Mouse (Mus musculus): ENCODE results near the gene Dcdc2b.

The Dcdc2b gene

DNA sequence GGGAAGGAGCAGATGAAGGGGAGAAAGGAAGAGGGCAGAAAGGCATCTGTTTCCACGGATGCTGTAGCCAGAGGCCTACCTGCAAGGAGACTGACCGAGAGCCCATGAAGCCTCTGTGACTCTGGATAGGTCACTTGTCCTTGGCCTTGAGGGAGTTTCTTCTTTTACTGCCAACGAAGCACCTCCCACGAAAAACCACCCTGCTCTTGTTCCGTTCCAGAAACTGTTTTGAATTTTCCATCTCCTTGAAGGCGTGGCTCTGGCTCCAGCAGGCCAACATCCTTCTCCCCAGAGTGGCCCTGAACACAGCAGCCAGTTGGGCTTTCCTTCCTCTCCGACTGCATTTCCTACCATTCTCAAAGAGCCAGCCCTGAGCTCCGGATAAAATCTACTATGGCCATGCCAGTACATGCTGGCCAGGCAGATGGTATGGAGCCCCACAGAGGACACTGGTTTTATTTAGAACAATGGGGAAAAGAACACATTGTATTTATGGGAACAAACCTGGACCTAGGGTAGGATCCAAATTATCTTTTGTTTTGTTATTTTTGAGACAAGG, 7.3 kb upstream of the Dcdc2b start:
- peak; percentile 63 for DNase-seq (ENCODE audit: low read depth, low spot score)

DNA sequence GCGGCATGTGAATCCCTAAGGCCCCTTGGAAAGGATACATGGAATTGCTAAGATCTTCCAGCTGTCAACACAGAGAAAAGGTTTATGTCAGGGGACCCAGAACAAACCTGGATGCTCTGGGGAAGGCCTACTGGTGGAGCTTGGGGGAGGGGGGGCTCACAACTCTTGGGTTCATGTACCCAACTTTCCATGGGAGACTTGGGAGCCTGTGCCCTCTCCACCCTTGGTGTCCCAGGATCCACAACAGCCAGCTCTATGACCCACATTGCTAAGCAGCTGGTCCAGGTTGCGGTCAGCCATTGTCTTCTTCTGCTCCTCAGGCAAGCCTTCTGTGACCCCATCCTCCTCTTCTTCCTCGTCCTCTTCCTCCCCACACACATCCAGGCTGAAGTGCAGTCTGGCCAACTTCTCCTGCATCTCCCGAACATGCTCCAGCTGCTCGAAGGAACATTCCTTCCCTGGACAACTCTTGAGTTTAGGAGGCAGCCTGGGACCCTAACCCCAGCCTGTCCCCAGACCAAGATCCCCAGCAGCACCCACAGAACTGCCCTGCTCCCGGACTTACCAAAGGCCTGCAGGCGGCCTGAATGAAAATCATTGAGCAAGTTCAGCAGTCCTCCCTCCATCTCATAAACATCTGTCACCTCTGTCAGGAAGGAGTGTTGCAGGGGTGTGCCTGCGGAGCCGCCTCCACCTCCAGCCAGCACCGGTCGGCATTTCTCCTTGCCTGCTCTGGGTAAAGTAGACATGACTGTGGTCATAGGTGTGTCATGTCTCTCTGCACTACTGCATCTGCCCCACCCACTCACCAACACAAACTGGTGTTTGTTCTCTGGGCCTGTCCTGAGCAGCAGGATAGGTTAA, 6.6 kb upstream of the Dcdc2b start:
- DNase-seq (ENCODE audit: low read depth, low spot score), result peak; percentile 51

DNA sequence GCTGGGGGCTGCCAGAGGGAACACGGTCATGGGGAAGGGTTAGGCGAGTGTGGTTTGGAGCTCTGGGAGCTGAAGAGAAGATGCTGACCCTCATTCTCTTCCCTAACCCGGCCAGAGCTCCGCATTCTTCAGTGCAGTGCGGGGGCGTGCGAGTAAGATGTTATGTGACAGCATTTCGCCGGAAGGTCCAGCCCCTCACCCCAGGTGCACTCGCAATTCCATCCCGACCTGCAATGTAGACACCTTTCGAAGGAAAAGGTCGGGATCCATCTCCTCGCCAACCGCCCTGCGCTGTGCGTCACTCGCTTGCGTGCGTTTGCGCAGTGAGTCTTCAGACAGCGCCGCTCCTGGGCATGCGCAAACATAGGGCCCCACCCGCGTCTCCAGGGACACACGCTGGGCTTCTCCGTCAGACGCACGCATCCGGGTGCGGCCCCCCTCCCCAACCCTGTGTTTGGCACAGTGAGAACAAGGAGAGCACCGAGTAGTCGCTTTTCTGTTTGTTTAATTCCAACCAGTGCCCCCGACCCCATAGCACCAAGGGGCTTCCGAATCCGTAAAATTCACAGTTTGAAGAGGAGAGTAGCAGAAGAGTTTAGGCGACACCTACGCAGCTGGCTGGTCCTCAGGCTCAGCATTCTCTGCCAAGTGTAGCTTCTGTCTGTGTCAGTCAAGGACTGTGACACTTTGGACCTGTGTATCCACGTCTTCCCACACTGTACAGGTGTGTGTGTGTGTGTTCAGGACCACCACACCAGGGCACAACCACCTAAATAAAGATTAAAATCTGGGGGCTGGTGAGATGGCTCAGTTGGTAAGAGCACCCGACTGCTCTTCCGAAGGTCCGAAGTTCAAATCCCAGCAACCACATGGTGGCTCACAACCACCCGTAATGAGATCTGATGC, 5.0 kb upstream of the Dcdc2b start, which contains the start of gene Iqcc:
Gene Iqcc, minus strand, starts transcription at position 314 of the 906 bp plus-strand sequence.
- peak; percentile 96 for DNase-seq (ENCODE audit: low read depth, low spot score)

DNA sequence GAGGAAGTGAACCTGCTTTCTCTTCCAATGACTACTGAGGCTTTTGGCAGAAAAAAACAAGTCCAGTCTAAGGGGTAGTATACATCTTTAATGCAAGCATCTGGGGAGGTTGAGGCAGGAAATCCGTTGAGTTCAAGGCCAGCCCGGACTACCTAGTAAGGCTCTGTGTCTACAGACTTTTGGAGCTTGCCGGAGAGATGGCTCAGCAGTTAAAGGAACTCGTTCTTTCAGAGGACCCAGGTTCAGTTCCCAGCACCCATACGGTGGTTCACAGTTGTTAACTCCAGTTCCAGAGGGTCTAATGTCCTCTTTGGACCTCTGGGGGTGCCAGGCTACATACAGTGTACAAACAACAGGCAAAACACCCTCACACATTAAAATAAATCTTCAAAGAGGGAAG, 4.0 kb upstream of the Dcdc2b start:
- no peak for DNase-seq (ENCODE audit: low read depth, low spot score)

DNA sequence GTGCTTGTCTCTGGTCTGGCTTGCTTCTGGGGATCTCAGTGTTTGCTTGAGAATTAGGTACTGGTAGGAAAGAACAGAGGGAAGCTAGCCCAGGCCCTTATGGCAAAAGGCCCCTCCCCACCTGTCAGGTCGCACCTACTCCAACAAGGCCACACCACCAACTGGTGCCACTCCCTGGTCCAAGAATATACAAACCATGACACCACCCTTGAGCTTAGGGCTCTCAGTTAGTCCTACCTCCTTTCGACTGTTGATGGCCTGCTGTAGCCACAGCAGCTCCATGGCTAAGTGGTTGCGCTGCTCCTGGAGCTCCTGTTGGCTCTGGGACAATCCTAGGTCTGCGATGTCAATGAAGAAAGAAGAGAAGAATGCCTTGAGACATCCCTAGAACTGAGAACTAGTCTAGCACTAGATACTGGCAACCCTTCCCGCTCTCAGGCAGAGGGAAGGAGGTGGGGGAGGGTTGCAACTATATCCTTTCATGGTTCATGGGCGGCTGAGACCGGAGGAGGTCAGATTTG, 3.1 kb upstream of the Dcdc2b start:
- DNase-seq (ENCODE audit: low read depth, low spot score), result no peak

DNA sequence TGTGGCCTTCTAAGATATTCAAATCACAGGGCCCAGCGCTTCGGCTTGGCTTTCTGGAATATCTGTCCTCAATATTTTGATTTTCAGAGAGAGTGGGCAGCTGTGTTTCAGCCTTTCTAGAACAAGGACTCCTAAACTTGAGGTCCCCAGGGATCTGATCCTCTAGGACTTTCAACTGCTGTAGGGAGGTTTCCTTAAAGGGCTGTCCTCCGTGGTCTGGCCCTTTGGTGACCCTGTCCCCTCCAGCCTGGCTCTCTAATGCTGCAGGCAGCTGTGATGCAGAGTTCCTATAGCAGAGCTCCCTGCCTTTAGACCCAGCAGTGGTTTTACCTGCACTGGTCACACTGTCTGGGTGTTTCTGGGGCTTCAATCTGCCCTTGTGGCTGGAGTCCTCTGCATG, 2.6 kb upstream of the Dcdc2b start:
- no peak for DNase-seq (ENCODE audit: low read depth, low spot score)

DNA sequence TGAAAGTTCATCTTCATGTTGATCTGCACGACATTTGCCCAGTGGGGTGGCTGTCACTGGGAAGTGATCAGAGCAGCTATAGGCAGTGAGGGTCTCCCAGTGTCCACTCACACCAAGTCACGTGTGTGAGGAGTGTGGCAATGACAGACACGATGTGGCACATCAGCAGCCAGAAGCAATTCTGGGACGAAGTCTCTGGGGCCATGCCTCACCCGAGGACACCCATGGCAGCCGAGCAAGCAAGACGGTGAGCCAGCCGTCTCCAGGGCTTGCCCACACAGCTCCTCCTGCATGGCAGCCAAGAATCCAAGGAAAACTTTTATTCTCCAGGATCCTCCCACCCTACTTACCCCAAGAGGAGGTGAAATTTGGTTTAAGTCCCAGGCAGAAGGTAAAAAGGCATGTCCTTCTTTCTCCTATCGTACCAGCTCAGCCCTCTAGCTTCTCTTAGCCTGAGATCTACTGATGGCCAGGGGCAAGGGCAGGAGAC, 1.8 kb upstream of the Dcdc2b start:
- no peak for DNase-seq (ENCODE audit: low read depth, low spot score)

DNA sequence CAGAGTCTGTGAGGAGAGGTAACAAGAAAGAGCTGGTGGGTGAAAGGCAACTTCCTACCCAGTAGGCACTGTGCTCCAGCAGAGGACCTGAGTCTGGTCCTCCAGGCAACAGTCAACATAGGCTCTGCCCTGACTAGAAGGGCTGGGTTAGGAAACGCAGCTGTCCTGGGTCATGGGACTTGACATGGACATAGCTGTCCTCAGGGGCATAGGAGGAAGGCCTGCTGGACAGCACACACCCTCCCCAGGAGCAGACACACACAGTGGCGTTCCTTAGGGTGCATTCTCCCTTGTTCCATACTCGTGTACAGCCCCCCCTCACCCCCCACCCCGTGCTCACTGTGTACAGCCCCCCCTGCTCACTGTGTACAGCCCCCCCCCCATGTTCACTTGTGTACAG, 3.6 kb downstream of the Dcdc2b start:
- DNase-seq (ENCODE audit: low read depth, low spot score), result no peak

DNA sequence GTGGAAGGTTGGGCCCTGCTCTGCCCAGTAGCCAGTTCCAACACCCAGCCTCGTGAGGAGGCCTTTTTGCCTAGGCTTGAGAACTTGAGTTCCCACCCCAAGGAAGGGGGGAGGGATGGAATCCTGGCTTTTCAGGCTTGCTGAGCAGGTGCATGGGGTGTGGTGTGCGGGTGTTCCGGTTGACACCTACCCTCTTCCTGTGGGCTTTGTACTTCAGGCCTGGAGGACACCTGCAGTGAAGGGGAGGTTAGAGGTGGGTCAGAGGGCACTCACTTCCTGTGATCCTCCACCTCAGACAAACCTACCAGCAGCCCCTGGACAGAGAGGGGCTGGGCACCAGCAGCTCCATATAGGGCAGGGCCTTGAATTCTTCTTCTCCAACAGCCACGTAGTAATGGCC, 4.0 kb downstream of the Dcdc2b start:
- DNase-seq (ENCODE audit: low read depth, low spot score), result peak; percentile 41

DNA sequence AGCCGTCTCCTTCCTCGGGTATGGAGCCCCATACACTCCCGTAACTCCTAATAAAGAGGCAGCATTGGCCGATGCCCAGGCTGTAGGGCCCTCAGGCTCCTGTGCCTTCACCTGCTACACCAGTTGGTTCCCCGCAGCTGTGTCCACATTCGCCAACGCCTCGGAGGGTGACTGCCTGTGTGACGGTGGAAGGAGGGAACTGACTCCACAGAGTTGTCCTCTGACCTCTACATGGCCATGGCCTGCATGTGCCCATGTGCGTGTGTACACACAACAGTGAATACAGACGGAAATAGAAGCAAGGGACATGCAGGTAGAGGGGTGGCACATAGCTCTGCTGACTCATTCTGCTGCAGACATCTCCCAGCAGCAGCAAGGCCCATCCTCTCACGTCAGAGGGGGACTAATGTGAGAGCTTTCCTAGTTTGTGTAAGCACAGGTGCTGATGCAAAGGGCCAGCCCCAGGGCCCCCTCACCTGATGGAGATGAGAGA, 4.9 kb downstream of the Dcdc2b start:
- DNase-seq (ENCODE audit: low read depth, low spot score), result no peak

DNA sequence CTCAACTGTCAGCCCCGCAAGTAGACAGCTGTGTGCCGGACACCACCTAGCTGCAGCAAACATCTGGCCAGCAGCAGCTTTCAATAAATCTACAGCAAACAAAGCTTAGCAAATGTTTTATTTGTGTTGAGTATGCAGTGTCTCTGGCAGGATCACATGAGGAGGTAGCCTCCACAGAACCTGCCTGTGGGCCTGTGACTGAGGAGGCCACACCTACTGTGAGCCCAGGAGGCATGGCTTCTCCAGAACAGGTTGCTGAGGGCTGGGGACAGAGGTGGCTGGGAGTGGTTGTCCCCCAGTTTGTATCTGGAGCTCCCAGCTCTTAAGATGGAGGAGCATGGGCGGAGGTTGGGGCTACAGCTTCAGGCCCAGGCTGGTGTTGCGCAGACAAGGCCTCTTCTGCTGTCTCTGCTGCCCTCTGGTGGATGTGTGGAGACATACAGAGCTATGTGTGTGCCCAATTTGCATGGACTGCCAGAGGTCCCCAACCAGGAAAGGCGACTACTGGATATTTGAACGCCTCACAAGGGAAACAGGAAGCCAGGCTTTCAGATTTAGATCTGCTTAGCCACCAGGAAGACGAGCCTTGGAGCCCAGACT, 5.5 kb downstream of the Dcdc2b start:
- DNase-seq (ENCODE audit: low read depth, low spot score), result peak; percentile 86

DNA sequence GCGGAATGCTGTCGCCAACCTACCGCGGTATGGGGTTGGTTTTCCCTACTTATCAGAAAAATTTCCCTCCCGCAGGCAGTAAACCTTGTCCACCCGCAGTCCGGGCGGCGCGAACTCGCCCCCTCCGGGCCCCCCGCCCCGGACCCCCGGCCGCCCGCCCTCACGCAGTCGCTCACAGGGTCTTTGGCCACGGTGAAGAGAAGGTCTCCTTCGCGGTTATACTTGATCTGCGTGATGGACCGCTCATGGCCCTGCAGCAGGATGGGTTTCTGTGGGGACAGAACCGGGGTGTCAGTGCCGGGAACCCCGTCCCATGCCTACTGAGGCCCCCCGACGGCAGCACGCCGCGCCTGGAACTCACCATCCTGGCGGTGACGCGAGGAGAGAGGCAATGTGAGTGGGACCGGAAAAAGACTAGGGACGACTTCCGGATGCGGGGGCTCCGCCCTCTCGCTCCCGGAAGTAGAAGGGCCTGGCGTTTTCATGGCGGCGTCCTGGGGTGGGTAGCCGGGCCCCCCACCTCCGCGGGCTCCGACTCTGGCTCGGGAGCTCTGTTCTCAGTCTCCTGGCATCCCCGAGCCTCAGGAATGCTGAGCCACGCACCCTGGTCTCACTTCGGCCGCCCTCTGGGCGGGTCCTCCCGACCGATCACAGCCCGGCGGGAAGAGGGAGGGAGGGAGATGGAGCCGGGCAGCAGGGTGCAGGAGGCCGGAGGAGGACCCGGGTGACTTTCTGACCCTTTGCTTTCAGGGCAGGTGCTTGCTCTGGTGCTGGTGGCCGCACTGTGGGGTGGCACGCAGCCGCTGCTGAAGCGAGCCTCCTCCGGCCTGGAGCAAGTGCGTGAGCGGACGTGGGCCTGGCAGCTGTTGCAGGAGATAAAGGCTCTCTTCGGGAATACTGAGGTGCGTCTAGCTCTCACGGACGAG, 13.6 kb downstream of the Dcdc2b start, which contains the start of the genes Eif3i and Tmem234:
Gene Eif3i, minus strand, starts transcription at position 416 of the 926 bp plus-strand sequence.
Gene Tmem234, plus strand, starts transcription at position 436 of the 926 bp plus-strand sequence.
- DNase-seq (ENCODE audit: low read depth, low spot score), result peak; percentile 91

DNA sequence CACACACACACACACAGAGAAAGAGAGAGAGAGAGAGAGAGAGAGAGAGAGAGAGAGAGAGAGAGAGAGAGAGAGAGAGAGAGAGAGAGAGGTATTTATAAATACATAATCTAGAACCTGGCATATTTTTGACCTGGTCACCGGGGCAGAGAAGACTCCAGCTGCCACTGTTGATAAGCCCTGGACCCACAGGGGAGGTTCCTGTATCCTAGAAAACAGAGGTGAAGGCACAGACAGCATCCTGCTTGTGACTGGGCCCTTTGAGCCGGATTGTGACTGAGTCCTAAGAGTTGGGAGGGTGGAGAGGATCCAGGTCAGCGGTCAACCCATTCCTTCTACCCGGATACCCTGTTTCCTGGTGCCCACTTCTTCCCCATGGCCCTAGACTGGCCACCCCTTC, 25.2 kb downstream of the Dcdc2b start:
- no peak for DNase-seq (ENCODE audit: low read depth, low spot score)

DNA sequence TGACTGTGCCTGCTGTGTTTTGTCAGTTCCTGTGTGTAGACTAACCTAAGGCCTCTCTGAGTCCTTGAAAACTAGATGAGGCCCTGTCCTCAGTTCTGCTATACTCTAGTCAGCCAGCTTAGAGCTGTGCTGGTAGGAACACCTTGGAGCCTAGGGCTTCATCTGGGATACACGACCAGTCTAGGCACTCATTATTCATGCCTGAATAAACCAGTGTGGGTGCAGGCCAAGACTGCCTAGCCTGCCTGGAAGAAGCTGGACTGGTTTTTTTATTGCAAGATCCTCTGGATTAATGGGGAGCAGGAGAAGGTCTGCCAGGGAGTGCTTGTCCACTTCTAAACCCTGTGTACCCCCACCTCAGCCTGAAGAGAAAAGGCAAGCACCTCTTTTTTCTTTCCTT, 27.1 kb downstream of the Dcdc2b start:
- DNase-seq (ENCODE audit: low read depth, low spot score), result no peak

DNA sequence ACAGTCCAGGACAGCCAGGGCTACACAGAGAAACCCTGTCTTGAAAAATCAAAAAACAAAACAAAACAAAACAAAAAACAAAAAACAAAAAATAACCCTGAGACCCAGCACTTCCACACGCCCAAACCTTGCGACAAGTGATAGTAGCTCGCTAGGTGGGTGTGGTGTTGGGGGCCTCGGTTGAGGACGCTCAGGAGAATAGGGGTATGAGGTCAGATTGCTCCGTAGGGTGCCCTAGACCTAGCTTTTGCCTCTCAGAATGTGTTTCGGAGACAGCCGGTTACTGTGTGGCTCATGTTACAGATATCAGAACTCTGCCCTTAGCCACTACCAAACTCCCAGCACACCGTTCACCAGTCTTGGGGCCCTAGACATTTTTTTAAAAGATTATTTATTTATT, 28.3 kb downstream of the Dcdc2b start:
- no peak for DNase-seq (ENCODE audit: low read depth, low spot score)

DNA sequence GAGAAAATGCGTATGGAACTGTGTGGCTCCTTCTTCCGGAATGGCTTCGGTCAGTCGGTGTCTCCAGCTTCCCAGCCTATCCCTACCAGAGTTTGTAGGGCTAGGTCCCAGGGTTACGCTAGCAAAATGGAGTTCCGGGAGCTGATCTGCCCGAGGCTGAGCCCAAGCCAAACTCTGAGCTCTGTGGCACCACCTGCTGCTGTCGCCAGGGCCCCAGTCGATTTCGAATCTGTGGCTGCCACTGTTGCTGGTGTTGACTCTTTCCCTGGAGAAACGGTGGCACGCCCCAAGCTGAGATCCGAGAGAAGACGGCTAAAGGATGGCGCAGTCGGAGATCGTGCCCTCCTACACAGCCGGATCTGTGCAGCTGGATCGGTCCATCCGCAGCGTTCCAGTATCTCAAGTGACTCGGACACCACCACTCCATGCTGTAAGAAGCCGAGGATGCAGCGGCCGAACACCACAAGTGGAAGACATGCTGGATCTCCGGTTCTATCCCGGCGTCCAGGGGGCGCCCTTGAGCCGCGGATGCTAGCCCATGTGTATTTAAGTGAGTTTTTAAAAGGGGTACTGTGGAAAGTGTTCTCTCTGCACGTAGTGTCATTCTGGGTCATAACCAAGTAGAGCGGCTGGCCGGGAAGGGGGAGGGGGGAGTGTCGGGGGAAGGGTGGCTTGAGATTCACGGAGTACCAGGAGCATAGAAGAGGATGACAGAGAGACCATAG, 29.0 kb downstream of the Dcdc2b start:
- peak; percentile 88 for DNase-seq (ENCODE audit: low read depth, low spot score)

DNA sequence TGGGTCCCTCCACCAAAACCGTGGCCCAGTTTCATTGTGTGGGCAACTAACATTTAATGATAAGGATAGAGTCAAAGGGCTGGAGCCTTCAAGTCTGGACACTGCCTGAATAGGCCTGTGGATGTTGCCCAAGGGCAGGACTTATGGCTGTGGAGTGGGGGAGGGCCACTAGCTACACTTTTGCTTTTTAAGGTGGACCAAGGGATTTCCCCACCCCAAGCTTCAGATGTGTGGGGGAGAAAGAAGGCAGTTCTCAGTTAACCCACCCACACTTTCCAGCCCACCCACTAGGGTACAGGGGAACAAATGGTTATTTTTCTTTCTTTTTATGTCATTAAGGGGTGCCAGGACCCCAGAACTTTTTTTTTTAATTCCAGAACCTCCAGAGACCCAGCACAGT, 29.7 kb downstream of the Dcdc2b start:
- DNase-seq (ENCODE audit: low read depth, low spot score), result peak; percentile 39

DNA sequence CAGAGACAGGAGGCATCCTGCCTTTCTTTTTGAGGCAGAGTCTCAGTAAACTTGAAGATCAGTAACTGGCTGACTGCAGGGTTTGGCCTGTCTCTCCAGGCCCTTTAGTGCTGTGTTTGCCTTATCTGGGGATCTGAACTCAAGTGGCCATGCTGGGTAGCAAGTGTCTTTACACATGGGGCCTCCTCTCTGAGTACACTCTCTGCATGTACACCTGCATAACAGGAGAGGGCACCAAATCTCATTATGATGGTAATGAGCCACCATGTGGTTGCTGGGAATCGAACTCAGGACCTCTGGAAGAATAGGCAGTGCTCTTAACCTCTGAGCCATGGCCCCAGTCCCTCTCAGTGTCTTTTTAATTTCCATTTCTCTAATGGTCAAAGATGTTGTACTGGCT, 31.8 kb downstream of the Dcdc2b start:
- DNase-seq (ENCODE audit: low read depth, low spot score), result no peak

DNA sequence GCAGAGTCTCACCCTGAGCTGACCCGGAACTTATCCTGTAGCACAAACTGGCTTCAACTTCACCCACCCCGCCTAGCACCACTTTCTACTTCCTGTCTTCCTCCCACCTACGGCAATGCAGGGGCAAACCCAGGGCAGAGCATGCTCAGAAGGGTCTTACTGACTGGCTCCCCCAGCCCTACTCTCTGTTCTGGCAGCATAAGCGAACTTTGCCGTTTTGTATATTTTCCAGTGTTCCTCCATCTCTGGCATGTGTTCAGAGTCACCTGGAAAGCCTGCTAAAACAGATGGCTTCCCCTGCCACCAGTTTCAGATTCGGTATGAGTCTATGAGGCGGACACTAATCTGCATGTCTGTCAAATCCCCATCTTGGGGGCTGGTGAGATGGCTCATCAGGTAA, 33.7 kb downstream of the Dcdc2b start:
- peak; percentile 78 for DNase-seq (ENCODE audit: low read depth, low spot score)
